Mouse (Mus musculus) midbrain, embryonic 12.5 days (tissue): ENCODE results near the gene Erbb2. TPM values are rescaled to one million over a fixed set of nuclear protein-coding genes. Genes with fewer than 3 reads are reported as not detected.
"Not testable (repeated sequence)": the region's sequence is repeated elsewhere in the genome, so short reads cannot be mapped to it uniquely, and the experiment has no call there.

ENCODE experiments used
- ATAC-seq: fragments of 200-750 bp; cut with Nextera tagmentation; 2 replicates; pipeline ENCODE4 v1.8.0; 2017; ENCODE audit warnings: low read depth, moderate TSS enrichment, moderate library complexity; ENCODE audit not compliant: low FRiP score
- H3K27ac ChIP-seq: fragments of 300-500 bp; sonication (generic); replicated peaks from 2 replicates; pipeline ENCODE4 v1.5.1; 2016; ENCODE audit warnings: mild to moderate bottlenecking
- H3K27me3 ChIP-seq: fragments of 300-500 bp; sonication (generic); 2 replicates; pipeline ENCODE4 v1.6.1; 2016; ENCODE audit warnings: mild to moderate bottlenecking
- H3K36me3 ChIP-seq: fragments of 300-500 bp; sonication (generic); 2 replicates; pipeline ENCODE4 v1.6.1; 2016
- H3K4me1 ChIP-seq: fragments of 300-500 bp; sonication (generic); 2 replicates; pipeline ENCODE4 v1.6.1; 2016
- H3K4me2 ChIP-seq: fragments of 300-500 bp; sonication (generic); replicated peaks from 2 replicates; pipeline ENCODE4 v1.6.1; 2016; ENCODE audit warnings: mild to moderate bottlenecking, moderate library complexity
- H3K4me3 ChIP-seq: fragments of 300-500 bp; sonication (generic); 2 replicates; pipeline ENCODE4 v1.5.1; 2016; ENCODE audit warnings: mild to moderate bottlenecking
- H3K9ac ChIP-seq: fragments of 300-500 bp; sonication (generic); replicated peaks from 2 replicates; pipeline ENCODE4 v1.6.1; 2016; ENCODE audit warnings: mild to moderate bottlenecking, moderate library complexity
- H3K9me3 ChIP-seq: fragments of 300-500 bp; sonication (generic); 2 replicates; pipeline ENCODE4 v1.6.1; 2016; ENCODE audit warnings: mild to moderate bottlenecking
- WGBS: fragments of 180-500 bp; shearing (Covaris S2); methylation state at CpG from one replicate; pipeline ENCODE4 v1.1.7; 2016; 5-methylcytosine and 5-hydroxymethylcytosine counted together
- polyA plus RNA-seq: library from polyadenylated mRNA; unstranded; fragments of >200 nt; fragmentation: Nextera tagmentation; extraction: Ambion mirVana; gene quantifications from 2 replicates; pipeline ENCODE4 v1.2.1, GENCODE M21; 2016

Erbb2 gene
- polyA plus RNA-seq, 1 experiment from 2014 or later: 17.4 TPM

GRCm38 (mm10) chr11:98376756-98377155, 35.5 kb upstream of the Erbb2 start:
- Histone ChIP-seq H3K4me2 (no peak overlapping the region), H3K36me3 (peaks cover 73% of the 10 kb centered on the region), H3K27me3 (no peaks in the 10 kb centered on the region), H3K9me3 (no peaks in the 10 kb centered on the region), H3K4me1 (peaks cover 16% of the 10 kb centered on the region), H3K27ac (no peak overlapping the region), H3K4me3 (no peak overlapping the region), H3K9ac (no peak overlapping the region)
- 77% methylated on average over 5 of the region's 5 CpGs for WGBS
- no peak for ATAC-seq

- no peak for ATAC-seq
- Histone ChIP-seq H3K36me3 (peaks cover 73% of the 10 kb centered on the region), H3K9me3 (no peaks in the 10 kb centered on the region), H3K4me3 (no peak overlapping the region), H3K9ac (no peak overlapping the region), H3K27me3 (no peaks in the 10 kb centered on the region), H3K4me1 (peaks cover 7% of the 10 kb centered on the region; the same call in 1 of the 2 replicates), H3K27ac (no peak overlapping the region), H3K4me2 (no peak overlapping the region)
- 85% methylated on average over 11 of the region's 11 CpGs for WGBS
Measured at GRCm38 (mm10) chr11:98377787-98378186, 34.5 kb upstream of the Erbb2 start.

GRCm38 (mm10) chr11:98379379-98379778, 32.9 kb upstream of the Erbb2 start:
- no peak overlapping the region for H3K4me2 ChIP-seq
- H3K4me1 ChIP-seq: 0 out of 2 replicates have a peak, but pooled peaks cover under 1% of the 10 kb centered on the region
- no peak overlapping the region for H3K4me3 ChIP-seq
- no peaks in the 10 kb centered on the region for H3K9me3 ChIP-seq
- 96% methylated on average over 7 of the region's 7 CpGs for WGBS
- ATAC-seq: no peak
- H3K36me3 ChIP-seq: peaks cover 67% of the 10 kb centered on the region
- H3K27me3 ChIP-seq: peaks cover 15% of the 10 kb centered on the region; the same call in 1 of the 2 replicates
- H3K27ac ChIP-seq: 0 out of 2 replicates have a peak overlapping the region, but pooled peaks have one; percentile 25
- H3K9ac ChIP-seq: no peak overlapping the region

- Histone ChIP-seq H3K27me3 (peaks cover 22% of the 10 kb centered on the region), H3K4me3 (no peak overlapping the region), H3K4me1 (no peaks in the 10 kb centered on the region), H3K4me2 (no peak overlapping the region), H3K27ac (no peak overlapping the region), H3K9ac (no peak overlapping the region), H3K36me3 (peaks cover 60% of the 10 kb centered on the region), H3K9me3 (no peaks in the 10 kb centered on the region)
- 90% methylated on average over 6 of the region's 6 CpGs for WGBS
- ATAC-seq: no peak
Measured at GRCm38 (mm10) chr11:98380106-98380505, 32.2 kb upstream of the Erbb2 start.

- 97% methylated on average over 2 of the region's 2 CpGs for WGBS
- Histone ChIP-seq H3K4me3 (no peak overlapping the region), H3K27me3 (peaks cover 37% of the 10 kb centered on the region), H3K9ac (no peak overlapping the region), H3K9me3 (no peaks in the 10 kb centered on the region), H3K4me1 (peaks cover 5% of the 10 kb centered on the region; the same call in 1 of the 2 replicates), H3K4me2 (no peak overlapping the region), H3K27ac (no peak overlapping the region), H3K36me3 (peaks cover 44% of the 10 kb centered on the region)
- ATAC-seq: no peak
Measured at GRCm38 (mm10) chr11:98381651-98382050, 30.6 kb upstream of the Erbb2 start.

- not testable (repeated sequence) for H3K9me3 ChIP-seq, H3K4me2 ChIP-seq, H3K4me1 ChIP-seq, ATAC-seq, H3K4me3 ChIP-seq, H3K27ac ChIP-seq, H3K9ac ChIP-seq
- Histone ChIP-seq H3K36me3 (peaks cover 37% of the 10 kb centered on the region), H3K27me3 (peaks cover 45% of the 10 kb centered on the region)
- 37% methylated on average over 2 of the region's 2 CpGs for WGBS
Measured at GRCm38 (mm10) chr11:98382405-98382804, 29.9 kb upstream of the Erbb2 start.

GRCm38 (mm10) chr11:98383261-98384030, 28.8 kb upstream of the Erbb2 start, which contains the start of gene Tcap:
Gene Tcap (plus strand): TSS chr11:98383811.
- 67% methylated on average over 14 of the region's 14 CpGs for WGBS
- H3K27ac ChIP-seq: no peak within 1 kb of the TSS

GRCm38 (mm10) chr11:98384216-98384615, 28.1 kb upstream of the Erbb2 start:
- H3K4me3 ChIP-seq: no peak overlapping the region
- H3K4me1 ChIP-seq: peaks cover 9% of the 10 kb centered on the region; the same call in 1 of the 2 replicates
- no peak overlapping the region for H3K9ac ChIP-seq
- H3K36me3 ChIP-seq: peaks cover 19% of the 10 kb centered on the region
- no peaks in the 10 kb centered on the region for H3K9me3 ChIP-seq
- 74% methylated on average over 20 of the region's 20 CpGs for WGBS
- peaks cover 63% of the 10 kb centered on the region for H3K27me3 ChIP-seq
- H3K4me2 ChIP-seq: no peak overlapping the region
- ATAC-seq: no peak
- no peak overlapping the region for H3K27ac ChIP-seq

More at GRCm38 (mm10) chr11:98383261-98384030, 28.8 kb upstream of the Erbb2 start, which contains the start of gene Tcap:
- Histone ChIP-seq H3K9me3 (no peaks in the 10 kb centered on the region), H3K27me3 (peaks cover 55% of the 10 kb centered on the region), H3K9ac (no peak within 1 kb of the TSS), H3K4me3 (no peak within 1 kb of the TSS), H3K4me1 (peaks cover 6% of the 10 kb centered on the region; the same call in 1 of the 2 replicates), H3K4me2 (no peak within 1 kb of the TSS), H3K36me3 (peaks cover 26% of the 10 kb centered on the region)
- no peak for ATAC-seq

GRCm38 (mm10) chr11:98384721-98385637, 27.3 kb upstream of the Erbb2 start:
- Histone ChIP-seq H3K9ac (no peak overlapping the region), H3K36me3 (peaks cover 11% of the 10 kb centered on the region), H3K27ac (no peak overlapping the region), H3K4me1 (peaks cover 9% of the 10 kb centered on the region; the same call in 1 of the 2 replicates), H3K4me3 (no peak overlapping the region), H3K9me3 (no peaks in the 10 kb centered on the region), H3K27me3 (peaks cover 69% of the 10 kb centered on the region), H3K4me2 (no peak overlapping the region)
- 76% methylated on average over 8 of the region's 8 CpGs for WGBS
- ATAC-seq: no peak

GRCm38 (mm10) chr11:98385638-98386585, 26.4 kb upstream of the Erbb2 start, which contains the start of gene Pnmt:
Gene Pnmt (plus strand): TSS chr11:98386450.
- 59% methylated on average over 25 of the region's 25 CpGs for WGBS
- 0 out of 2 replicates have a peak within 1 kb of the TSS, but pooled peaks have one; percentile 15 for H3K9ac ChIP-seq

GRCm38 (mm10) chr11:98386596-98386995, 25.7 kb upstream of the Erbb2 start:
- Histone ChIP-seq H3K27ac (no peak overlapping the region), H3K9me3 (no peaks in the 10 kb centered on the region), H3K9ac (0 out of 2 replicates have a peak overlapping the region, but pooled peaks have one; percentile 15), H3K27me3 (peaks cover 85% of the 10 kb centered on the region), H3K4me3 (no peak overlapping the region), H3K36me3 (no peaks in the 10 kb centered on the region), H3K4me1 (peaks cover 9% of the 10 kb centered on the region; the same call in 1 of the 2 replicates), H3K4me2 (no peak overlapping the region; the same call in 1 of the 2 replicates)
- ATAC-seq: no peak
- 22% methylated on average over 24 of the region's 24 CpGs for WGBS

More at GRCm38 (mm10) chr11:98385638-98386585, 26.4 kb upstream of the Erbb2 start, which contains the start of gene Pnmt:
- H3K36me3 ChIP-seq: peaks cover 2% of the 10 kb centered on the region
- peaks cover 9% of the 10 kb centered on the region; the same call in 1 of the 2 replicates for H3K4me1 ChIP-seq
- ATAC-seq: no peak
- H3K9me3 ChIP-seq: no peaks in the 10 kb centered on the region
- H3K27me3 ChIP-seq: peaks cover 79% of the 10 kb centered on the region
- H3K4me2 ChIP-seq: no peak within 1 kb of the TSS; the same call in 1 of the 2 replicates
- H3K27ac ChIP-seq: no peak within 1 kb of the TSS
- H3K4me3 ChIP-seq: no peak within 1 kb of the TSS
